Mouse (Mus musculus) cerebral cortex, adult 2 months (tissue): ENCODE data around the gene Ccdc181.

Experiments
- WGBS: fragments of 180-500 bp; shearing (Covaris S2); methylation state at CpG from one replicate; pipeline ENCODE4 v1.1.7; 2018; 5-methylcytosine and 5-hydroxymethylcytosine counted together

Gene Ccdc181

GRCm38 (mm10) chr1:164335435-164335834 lies 60.0 kb downstream of the Ccdc181 start:
- WGBS = 86% methylated on average over 3 of the region's 3 CpGs

GRCm38 (mm10) chr1:164335846-164336245 lies 60.5 kb downstream of the Ccdc181 start:
- 65% methylated on average over 4 of the region's 4 CpGs for WGBS
